In genomic region chr13:49311642-49312041, GRCm38 (mm10) we compare ENCODE assay signal across 24 mouse cellular contexts.
"Had no signal": no experiment of that assay in that cellular context is flagged by ENCODE, and none has a peak within 500 bp of the region (broad histone marks: within the 10 kb centered on the region; RNA-seq: fewer than 3 reads in every experiment).

No protein-coding gene starts in this region.

- H3K4me3 ChIP-seq: layer of hippocampus, adult 2 months; limb, embryonic 10.5 days; limb, embryonic 13.5 days; liver, embryonic 12.5 days; liver, embryonic 15.5 days; lung, embryonic 15.5 days; megakaryocyte, embryonic 14.5 days; midbrain, embryonic 10.5 days; midbrain, embryonic 13.5 days; myocyte; neural tube, embryonic 13.5 days; stomach, embryonic 15.5 days had no signal

- H3K9ac ChIP-seq: limb, embryonic 13.5 days; liver, embryonic 12.5 days; liver, embryonic 15.5 days; lung, embryonic 15.5 days; midbrain, embryonic 13.5 days; neural tube, embryonic 13.5 days; stomach, embryonic 15.5 days had no signal

- DNase-seq: kidney, adult 2 months; kidney, postnatal 25 days; layer of hippocampus, adult 9-11 months; liver; lung, adult 18-20 months; retina, postnatal 1 day; right cerebral cortex, postnatal 25 days; spleen, adult 18-20 months; thymus, adult 18-20 months; thymus, postnatal 36 days had no signal

- H3K9me3 ChIP-seq: limb, embryonic 10.5 days; limb, embryonic 13.5 days; liver, embryonic 12.5 days; liver, embryonic 15.5 days; lung, embryonic 15.5 days; megakaryocyte, embryonic 14.5 days; midbrain, embryonic 10.5 days; midbrain, embryonic 13.5 days; neural tube, embryonic 13.5 days; stomach, embryonic 15.5 days had no signal

- H3K36me3 ChIP-seq: limb, embryonic 10.5 days; limb, embryonic 13.5 days; liver, embryonic 12.5 days; liver, embryonic 15.5 days; lung, embryonic 15.5 days; midbrain, embryonic 13.5 days; neural tube, embryonic 13.5 days; stomach, embryonic 15.5 days had no signal

- H3K27ac ChIP-seq: kidney, postnatal 0 days; layer of hippocampus, adult 2 months; limb, embryonic 10.5 days; limb, embryonic 13.5 days; liver, embryonic 12.5 days; liver, embryonic 15.5 days; lung, embryonic 15.5 days; midbrain, embryonic 10.5 days; midbrain, embryonic 13.5 days; neural tube, embryonic 13.5 days; stomach, embryonic 15.5 days had no signal

- ATAC-seq: liver, embryonic 12.5 days; midbrain, embryonic 13.5 days; midbrain, embryonic 16.5 days had no signal

- H3K27me3 ChIP-seq: limb, embryonic 13.5 days; liver, embryonic 12.5 days; liver, embryonic 15.5 days; lung, embryonic 15.5 days; megakaryocyte, embryonic 14.5 days; neural tube, embryonic 13.5 days; stomach, embryonic 15.5 days had no signal

- H3K4me2 ChIP-seq: limb, embryonic 13.5 days; liver, embryonic 12.5 days; liver, embryonic 15.5 days; lung, embryonic 15.5 days; midbrain, embryonic 13.5 days; neural tube, embryonic 13.5 days; stomach, embryonic 15.5 days had no signal
